Mouse (Mus musculus) thymus, postnatal 36 days (tissue): ENCODE data around the gene Slamf9.

ENCODE experiments used
- DNase-seq, 2 experiments: peaks; one replicate each; pipeline ENCODE4 v3.0.0; 2022; ENCODE audit warnings: mixed read lengths in 2 of 2

Gene Slamf9

GRCm38 (mm10) chr1:172475054-172475741, at the start of gene Slamf9:
TSS of gene Slamf9 (plus strand) at chr1:172475358.
- no peak for DNase-seq

GRCm38 (mm10) chr1:172426419-172426818, 48.7 kb upstream of the Slamf9 start:
- DNase-seq: no peak

DNA sequence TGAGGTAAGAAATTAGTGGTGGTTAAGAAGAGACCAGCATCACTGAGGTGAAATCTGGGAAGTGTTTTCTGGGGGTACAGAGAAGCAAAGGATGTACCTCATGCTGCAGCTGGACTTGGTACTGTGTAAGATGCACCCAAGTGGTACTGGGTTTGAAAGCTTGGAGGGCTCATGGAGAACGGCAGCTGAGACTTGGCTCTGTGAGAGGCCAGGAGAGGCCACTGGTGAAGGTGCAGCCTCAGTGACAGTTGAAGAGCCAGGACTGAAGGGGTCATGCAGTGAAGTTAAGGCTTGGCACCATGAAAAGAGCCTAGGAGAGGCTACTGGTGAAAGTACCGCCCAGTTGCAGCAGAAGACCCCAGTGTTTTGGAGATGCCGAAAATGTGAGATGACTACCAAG, 47.3 kb upstream of the Slamf9 start:
- no peak for DNase-seq

DNA sequence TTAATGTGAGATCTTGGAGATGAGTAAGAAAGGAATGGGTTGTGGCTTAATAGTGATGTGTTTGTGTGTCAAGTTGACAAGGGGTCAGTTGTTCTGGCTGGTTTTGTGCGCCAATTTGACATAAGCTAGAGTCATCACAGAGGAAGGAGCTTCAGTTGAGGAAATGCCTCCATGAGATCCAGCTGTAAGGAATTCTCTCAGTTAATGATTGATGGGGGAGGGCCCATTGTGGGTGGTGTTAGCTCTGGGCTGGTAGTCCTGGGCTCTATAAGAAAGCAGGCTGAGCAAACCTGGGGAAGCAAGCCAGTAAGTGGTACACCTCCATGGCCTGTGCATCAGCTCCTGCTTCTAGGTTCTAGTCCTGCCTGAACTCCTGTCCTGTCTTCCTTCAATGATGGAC, 46.5 kb upstream of the Slamf9 start:
- no peak for DNase-seq

GRCm38 (mm10) chr1:172430731-172431220, 44.4 kb upstream of the Slamf9 start:
- no peak for DNase-seq

- no peak for DNase-seq
Observed at GRCm38 (mm10) chr1:172431836-172432586, 43.1 kb upstream of the Slamf9 start.

DNA sequence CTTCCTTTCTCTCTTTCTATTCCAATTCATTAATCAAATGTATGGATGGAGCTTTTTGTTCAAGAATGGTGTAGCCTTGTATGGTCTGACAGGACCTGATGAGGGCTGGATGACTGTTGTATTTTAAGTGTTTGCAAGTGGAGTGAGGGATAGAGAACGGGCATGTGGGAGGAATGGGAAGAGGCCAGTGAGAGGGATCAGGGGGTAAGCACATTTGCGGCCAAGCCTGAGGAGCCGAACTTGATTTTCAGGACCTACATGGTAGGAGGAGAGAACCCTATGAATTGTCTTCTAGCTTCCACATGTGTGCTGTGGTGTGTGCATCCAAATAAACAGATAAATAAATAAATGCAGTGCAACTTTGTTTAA, 42.6 kb upstream of the Slamf9 start:
- DNase-seq: no peak

DNA sequence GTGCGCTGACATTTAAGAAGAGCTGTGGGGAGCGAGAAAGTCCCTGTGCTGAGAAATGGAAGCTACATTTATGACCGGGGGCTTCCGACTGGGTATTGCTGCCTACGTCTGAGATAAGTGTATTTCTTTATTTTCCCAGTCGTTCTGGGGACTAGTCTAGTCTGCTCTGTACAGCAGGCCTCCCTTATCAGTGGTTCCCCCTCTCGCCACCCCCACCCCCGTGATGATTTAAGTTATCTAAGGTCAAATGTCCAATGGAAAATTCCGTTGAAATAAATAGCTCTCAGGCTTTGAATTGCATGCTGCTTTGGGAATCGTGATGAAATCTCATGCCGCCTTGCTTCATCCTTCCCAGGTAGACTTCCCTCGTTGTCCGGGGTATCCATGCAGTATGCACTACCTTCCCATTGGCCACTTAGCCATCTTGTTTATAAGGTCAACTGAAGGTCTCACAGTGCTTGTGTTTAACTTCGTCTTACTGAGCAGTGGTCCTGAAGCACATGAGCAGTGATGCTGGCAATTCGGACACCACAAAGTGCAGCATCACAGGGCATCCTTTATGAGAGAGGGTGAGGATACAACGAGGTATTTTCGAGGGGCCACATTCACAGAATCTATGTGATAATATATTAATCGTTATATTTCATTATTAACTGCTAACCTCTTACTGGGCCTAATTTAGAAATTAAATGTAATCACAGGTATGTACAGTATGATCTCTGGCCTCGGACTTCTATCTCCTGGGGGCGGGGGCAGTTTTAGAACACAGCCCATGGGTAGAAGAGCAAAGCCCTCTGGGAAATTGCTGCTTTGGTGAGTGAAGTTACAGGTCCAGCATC, 41.9 kb upstream of the Slamf9 start:
- DNase-seq: no peak

DNA sequence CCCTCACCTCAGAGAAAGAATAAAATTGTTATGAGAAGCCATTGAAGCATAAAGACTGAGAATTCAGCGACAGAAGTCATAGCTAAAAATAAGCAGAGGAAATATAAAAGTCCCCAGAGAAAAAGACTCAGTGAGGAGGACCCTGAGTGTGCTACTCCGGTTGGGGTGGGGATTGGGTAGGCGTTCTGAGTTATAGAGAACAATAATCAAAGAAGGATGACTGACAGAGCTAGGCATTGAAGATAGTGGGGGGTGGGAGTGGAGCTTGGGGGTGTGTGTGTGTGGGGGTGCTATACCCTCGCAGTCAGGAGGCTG, 41.4 kb upstream of the Slamf9 start:
- no peak for DNase-seq

DNA sequence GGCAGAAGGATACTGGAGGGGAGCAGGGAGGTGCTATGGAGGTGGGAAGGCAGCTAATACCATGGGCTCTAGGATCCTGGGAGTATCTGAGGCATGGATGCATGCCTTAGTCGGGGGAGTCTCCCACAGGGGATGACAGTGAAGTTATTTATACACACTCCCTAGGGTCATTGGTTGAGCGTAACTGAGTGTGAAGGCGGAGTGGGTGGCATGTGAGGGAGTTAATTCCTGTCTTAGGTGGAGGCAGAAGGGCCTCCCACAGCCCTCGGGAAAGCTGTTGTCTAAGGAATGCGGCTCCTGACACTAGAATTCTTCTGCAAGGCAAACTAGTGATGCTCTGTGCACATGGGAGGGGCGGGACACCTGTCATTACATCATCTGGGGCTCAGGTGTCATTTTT, 38.4 kb upstream of the Slamf9 start:
- no peak for DNase-seq

- no peak for DNase-seq
Observed at GRCm38 (mm10) chr1:172438621-172439020, 36.5 kb upstream of the Slamf9 start.

- DNase-seq: no peak
Observed at GRCm38 (mm10) chr1:172440521-172440920, 34.6 kb upstream of the Slamf9 start.

DNA sequence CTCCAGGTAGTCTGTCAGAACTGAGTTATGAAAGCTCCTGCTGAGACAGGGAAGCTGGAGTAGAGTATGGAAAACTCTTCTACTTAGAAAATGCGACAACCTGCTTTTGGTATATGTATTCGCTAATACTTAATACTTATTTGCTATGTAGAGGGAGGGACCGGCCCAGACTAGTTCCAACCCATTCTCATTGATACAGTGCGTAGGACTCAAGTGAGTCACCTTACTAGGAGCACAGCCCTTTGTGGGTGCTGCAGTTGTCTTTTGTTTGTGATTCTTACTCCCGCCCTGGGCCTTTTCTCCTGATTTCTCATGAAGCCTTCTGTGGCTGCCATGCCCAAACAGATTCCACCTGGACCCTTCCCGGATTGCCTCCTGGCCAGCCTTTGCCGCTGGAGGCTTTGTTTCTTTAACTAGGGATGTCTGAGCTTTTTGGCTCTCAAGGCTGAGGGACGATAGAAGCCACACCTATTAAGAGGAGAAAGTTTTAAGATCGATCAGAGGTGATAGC, 33.2 kb upstream of the Slamf9 start:
- no peak for DNase-seq

GRCm38 (mm10) chr1:172450226-172450625, 24.9 kb upstream of the Slamf9 start:
- DNase-seq: no peak

DNA sequence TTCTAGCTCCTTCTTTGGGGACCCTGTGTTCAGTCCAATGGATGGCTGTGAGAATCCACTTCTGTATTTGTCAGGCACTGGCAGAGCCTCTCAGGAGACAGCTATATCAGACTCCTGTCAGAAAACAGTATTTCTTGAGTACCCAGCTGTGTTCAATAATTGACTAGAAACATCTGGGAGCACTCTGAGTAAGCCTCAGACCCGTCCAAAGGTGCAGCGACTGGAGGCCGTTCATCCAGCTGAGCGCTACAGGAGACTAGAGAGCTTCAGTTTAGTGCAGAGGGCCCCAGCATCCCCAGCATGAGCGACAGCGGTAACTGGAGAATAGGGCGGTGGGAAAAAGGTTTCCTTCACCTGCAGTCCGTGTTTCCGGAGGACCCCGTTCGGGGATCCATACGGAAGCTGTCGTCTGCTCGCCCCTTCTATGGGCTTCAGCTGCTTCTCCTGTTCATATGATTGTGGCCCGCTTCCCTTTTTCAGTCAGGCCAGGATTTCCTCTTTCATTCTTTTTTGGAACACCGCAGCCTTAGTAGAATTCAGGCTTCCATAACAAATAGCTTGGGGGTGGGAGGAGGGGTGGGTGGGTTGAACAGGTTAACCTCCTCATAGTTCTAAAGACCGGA, 24.2 kb upstream of the Slamf9 start:
- DNase-seq: no peak

DNA sequence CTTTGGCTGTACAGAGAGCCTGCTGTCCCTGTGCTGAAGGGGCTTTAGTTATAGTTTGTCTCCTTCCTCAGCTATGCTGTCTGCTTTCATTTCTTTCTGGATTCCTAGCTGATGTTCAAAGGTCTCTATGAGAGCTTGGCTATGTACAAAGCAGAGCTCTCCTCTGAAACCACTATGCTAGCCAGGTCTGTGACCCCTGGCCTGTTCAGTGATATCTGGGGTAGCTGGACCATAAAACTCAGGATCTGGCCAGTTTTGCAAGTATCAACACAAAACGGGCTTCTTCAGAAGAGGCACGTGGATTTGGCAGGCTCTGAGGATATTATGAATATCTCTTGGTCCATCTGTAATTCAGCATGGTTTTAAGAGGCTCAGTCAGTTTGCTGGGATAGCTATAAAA, 22.2 kb upstream of the Slamf9 start:
- no peak for DNase-seq

DNA sequence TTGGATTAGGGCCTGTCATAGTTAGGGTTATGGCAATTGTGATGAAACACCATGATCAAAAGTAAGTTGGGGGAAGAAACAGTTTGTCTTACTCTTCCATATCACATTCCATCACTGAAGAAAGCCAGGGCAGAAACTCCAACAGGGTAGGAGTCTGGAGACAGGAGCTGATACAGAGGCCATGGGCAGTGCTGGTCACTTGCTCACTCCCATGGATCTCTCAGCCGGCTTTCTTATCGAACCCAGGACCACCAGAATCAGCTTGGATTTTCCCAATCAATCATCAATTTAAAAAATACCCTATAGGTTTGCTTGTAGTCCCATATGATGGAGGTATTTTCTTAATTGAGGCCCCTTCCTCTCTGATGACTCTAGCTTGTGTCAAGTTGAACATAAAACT, 21.3 kb upstream of the Slamf9 start:
- no peak for DNase-seq

GRCm38 (mm10) chr1:172455416-172455815, 19.7 kb upstream of the Slamf9 start:
- DNase-seq: peak; percentile 19 to 31

GRCm38 (mm10) chr1:172456001-172456677, 19.0 kb upstream of the Slamf9 start:
- DNase-seq: no peak

- no peak for DNase-seq
Observed at GRCm38 (mm10) chr1:172457196-172457595, 18.0 kb upstream of the Slamf9 start.

GRCm38 (mm10) chr1:172458041-172458440, 17.1 kb upstream of the Slamf9 start:
- no peak for DNase-seq

DNA sequence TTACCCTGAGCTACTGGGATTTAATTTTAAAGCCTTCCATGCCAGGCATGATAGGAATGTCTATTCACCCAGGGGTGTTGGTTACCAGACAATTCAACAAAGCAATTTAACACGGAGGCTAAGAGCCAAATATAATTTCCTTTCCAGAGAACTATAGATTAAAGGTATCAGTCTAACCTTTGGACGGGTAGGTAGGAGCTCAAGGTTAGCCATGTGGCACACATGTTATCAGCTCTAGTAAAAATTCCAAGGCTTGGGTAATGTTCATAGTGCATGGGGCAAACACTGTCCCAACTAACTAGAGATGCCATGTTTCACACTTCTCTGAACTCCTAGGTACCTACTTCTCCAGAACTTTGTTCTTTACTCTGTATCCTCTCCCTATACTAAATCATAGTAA, 13.6 kb upstream of the Slamf9 start:
- no peak for DNase-seq
